Mouse (Mus musculus): Measurements from ENCODE around the gene Acd. TPM values are rescaled to one million over a fixed set of nuclear protein-coding genes. Genes with fewer than 3 reads are reported as not detected.

Acd gene
- polyA plus RNA-seq, 1 experiment from 2014 or later: 74.1 TPM

DNA sequence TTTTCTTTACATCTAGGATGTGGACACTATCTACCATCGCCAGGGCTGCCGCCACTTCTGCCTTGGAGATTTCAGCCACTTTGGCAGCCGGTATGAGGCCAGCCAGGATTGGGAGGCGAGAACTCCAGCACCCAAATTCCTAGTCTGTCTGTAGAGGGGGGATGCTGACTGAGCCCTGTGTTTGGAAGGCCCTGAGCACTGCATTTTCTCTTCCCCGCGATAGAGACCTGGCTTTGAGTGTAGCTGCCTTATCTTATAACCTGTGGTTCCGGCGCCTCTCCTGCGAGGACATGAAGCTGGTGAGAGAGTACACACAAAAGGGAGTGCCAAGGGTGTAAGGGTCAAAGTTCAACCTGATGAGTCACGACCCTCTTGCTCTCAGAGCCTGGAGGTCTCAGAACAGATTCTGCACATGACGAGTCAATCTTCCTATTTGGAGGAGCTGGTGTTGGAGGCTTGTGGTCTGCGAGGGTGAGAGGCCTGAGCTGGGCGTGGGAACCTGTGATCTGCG is 12.6 kb downstream of the Acd start:
- H3K4me3 ChIP-seq (ENCODE audit: low read depth, low read length): no peak overlapping the region
- H3K27me3 ChIP-seq (ENCODE audit: control insufficient read depth, insufficient read depth, low read length): no peaks in the 10 kb centered on the region
- no peaks in the 10 kb centered on the region for H3K4me1 ChIP-seq (replicated peaks; ENCODE audit: control insufficient read depth, insufficient read depth, low read length)
- no peak overlapping the region for H3K9ac ChIP-seq (ENCODE audit: low read depth, low read length)
- H3K27ac ChIP-seq (ENCODE audit: low read depth, low read length): no peak overlapping the region
- no peak for DNase-seq (ENCODE audit: low spot score)
- ATAC-seq (ENCODE audit: low FRiP score): no peak
- no peak overlapping the region for H3K4me2 ChIP-seq (replicated peaks; ENCODE audit: low read depth, low read length)
- no peaks in the 10 kb centered on the region for H3K36me3 ChIP-seq (ENCODE audit: control insufficient read depth, insufficient read depth, low read length)
- WGBS: 65% methylated on average over 14 of the region's 14 CpGs
- no peaks in the 10 kb centered on the region for H3K9me3 ChIP-seq (ENCODE audit: control insufficient read depth, low read length)

DNA sequence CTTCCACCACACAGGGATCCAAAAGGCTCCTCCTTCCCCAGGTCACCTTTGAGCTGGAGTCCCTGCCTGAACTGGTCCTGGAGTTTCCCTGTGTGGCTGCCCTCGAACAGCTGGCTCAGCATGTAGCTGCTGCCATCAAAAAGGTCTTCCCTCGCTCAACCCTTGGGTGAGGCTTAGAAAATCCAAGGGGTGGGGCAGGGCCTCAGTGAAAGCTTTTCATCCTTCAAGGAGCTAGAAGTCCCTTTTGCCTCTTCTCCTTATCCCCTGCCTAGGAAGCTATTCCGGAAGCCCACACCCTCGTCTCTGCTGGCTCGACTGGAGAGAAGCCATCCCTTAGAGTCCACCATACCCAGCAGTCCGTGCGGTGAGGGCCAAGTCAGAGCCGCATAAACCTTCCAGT is 13.4 kb downstream of the Acd start:
- no peak overlapping the region for H3K4me3 ChIP-seq (ENCODE audit: low read depth, low read length)
- no peaks in the 10 kb centered on the region for H3K4me1 ChIP-seq (replicated peaks; ENCODE audit: control insufficient read depth, insufficient read depth, low read length)
- H3K36me3 ChIP-seq (ENCODE audit: control insufficient read depth, insufficient read depth, low read length): no peaks in the 10 kb centered on the region
- WGBS: 69% methylated on average over 8 of the region's 8 CpGs
- no peak overlapping the region for H3K4me2 ChIP-seq (replicated peaks; ENCODE audit: low read depth, low read length)
- DNase-seq (ENCODE audit: low spot score) (no peak), ATAC-seq (ENCODE audit: low FRiP score) (no peak)
- no peaks in the 10 kb centered on the region for H3K27me3 ChIP-seq (ENCODE audit: control insufficient read depth, insufficient read depth, low read length)
- H3K9ac ChIP-seq (ENCODE audit: low read depth, low read length): no peak overlapping the region
- H3K9me3 ChIP-seq (ENCODE audit: control insufficient read depth, low read length): no peaks in the 10 kb centered on the region
- no peak overlapping the region for H3K27ac ChIP-seq (ENCODE audit: low read depth, low read length)

DNA sequence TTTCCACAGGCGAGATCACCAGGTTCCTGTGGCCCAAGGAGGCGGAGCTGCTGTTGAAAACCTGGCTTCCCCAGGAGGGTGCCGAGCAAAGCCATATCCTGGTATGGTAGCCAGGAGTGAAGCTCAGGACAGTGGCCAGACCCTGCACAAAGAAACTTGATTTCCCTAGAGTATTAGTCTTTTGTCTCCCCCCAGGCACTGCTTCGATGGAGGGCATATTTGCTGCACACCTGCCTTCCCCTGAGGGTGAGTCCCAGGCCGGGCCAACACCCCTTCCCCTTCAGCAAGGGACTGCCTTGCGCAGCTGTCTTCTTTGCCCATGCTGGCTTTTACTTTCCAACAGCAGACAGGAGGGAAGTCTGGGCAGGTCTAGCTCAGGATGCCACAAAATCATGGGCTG is 14.4 kb downstream of the Acd start:
- H3K27me3 ChIP-seq (ENCODE audit: control insufficient read depth, insufficient read depth, low read length): no peaks in the 10 kb centered on the region
- DNase-seq (ENCODE audit: low spot score): no peak
- whole genome bisulfite sequencing: 69% methylated on average over 6 of the region's 6 CpGs

DNA sequence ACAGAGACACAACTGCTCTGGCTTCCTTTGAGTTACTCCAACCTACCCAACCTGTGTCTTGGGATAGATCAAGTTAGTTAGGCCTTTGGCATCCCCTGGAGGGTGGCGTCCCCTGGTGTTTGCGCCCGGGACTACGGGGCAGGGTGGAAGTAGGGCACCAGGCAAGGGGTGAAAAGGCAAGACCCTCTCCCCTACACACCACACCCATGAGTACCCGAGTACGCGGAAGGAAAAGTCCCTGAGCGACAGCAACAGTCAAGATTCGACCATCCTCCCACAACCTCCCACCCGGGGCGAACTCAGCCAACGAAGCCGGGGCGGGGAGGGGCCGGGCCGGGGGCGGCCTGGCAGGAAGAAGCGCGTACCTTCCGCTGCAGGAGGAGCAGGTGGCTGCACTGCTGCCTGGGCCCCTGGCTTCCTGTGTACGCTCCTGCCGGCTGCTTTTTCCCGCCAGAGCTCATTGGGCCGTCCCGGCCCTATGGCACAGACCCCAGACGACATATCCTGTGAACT is 15.1 kb downstream of the Acd start, which contains the start of gene Carmil2:
Gene Carmil2 (plus strand): TSS at position 479 of the 513 bp plus-strand sequence.
- ATAC-seq (ENCODE audit: low FRiP score): peak; percentile 44; the same call in 1 of the 2 replicates
- 14% methylated on average over 26 of the region's 26 CpGs for WGBS

More for the DNA sequence above, 14.4 kb downstream of the Acd start:
- Histone ChIP-seq H3K9me3 (ENCODE audit: control insufficient read depth, low read length) (no peaks in the 10 kb centered on the region), H3K4me2 (replicated peaks; ENCODE audit: low read depth, low read length) (no peak overlapping the region), H3K27ac (ENCODE audit: low read depth, low read length) (no peak overlapping the region), H3K36me3 (ENCODE audit: control insufficient read depth, insufficient read depth, low read length) (no peaks in the 10 kb centered on the region), H3K4me1 (replicated peaks; ENCODE audit: control insufficient read depth, insufficient read depth, low read length) (no peaks in the 10 kb centered on the region), H3K9ac (ENCODE audit: low read depth, low read length) (no peak overlapping the region), H3K4me3 (ENCODE audit: low read depth, low read length) (no peak overlapping the region)
- ATAC-seq (ENCODE audit: low FRiP score): no peak

DNA sequence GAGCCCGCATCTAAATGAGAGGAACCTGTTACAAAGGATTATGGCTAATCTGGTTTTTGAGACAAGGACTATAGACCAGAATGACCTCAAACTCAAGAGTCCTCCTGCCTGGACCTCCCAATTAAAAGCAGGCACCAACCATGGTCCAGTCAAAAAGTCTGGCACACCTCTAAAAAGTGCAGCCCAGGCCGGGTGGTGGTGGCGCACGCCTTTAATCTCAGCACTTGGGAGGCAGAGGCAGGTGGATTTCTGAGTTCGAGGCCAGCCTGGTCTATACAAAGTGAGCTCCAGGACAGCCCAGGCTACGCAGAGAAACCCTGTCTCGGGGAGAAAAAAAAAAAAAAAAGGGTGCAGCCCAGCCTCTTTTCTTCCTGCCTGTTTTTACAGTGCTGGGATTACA is 15.6 kb downstream of the Acd start:
- no peak overlapping the region for H3K4me2 ChIP-seq (replicated peaks; ENCODE audit: low read depth, low read length)
- no peak for DNase-seq (ENCODE audit: low spot score)
- no peaks in the 10 kb centered on the region; the same call in 1 of the 2 replicates for H3K36me3 ChIP-seq (ENCODE audit: control insufficient read depth, insufficient read depth, low read length)
- 78% methylated on average over 7 of the region's 7 CpGs for WGBS
- H3K27ac ChIP-seq (ENCODE audit: low read depth, low read length): no peak overlapping the region
- H3K9ac ChIP-seq (ENCODE audit: low read depth, low read length): no peak overlapping the region
- no peak for ATAC-seq (ENCODE audit: low FRiP score)
- no peaks in the 10 kb centered on the region for H3K9me3 ChIP-seq (ENCODE audit: control insufficient read depth, low read length)
- no peaks in the 10 kb centered on the region for H3K27me3 ChIP-seq (ENCODE audit: control insufficient read depth, insufficient read depth, low read length)
- H3K4me3 ChIP-seq (ENCODE audit: low read depth, low read length): no peak overlapping the region
- H3K4me1 ChIP-seq (replicated peaks; ENCODE audit: control insufficient read depth, insufficient read depth, low read length): no peaks in the 10 kb centered on the region

More for the DNA sequence above, 15.1 kb downstream of the Acd start, which contains the start of gene Carmil2:
- Histone ChIP-seq H3K4me1 (replicated peaks; ENCODE audit: control insufficient read depth, insufficient read depth, low read length) (no peaks in the 10 kb centered on the region), H3K36me3 (ENCODE audit: control insufficient read depth, insufficient read depth, low read length) (no peaks in the 10 kb centered on the region), H3K27ac (ENCODE audit: low read depth, low read length) (no peak within 1 kb of the TSS), H3K4me3 (ENCODE audit: low read depth, low read length) (no peak within 1 kb of the TSS), H3K9me3 (ENCODE audit: control insufficient read depth, low read length) (no peaks in the 10 kb centered on the region), H3K9ac (ENCODE audit: low read depth, low read length) (no peak within 1 kb of the TSS), H3K4me2 (replicated peaks; ENCODE audit: low read depth, low read length) (no peak within 1 kb of the TSS), H3K27me3 (ENCODE audit: control insufficient read depth, insufficient read depth, low read length) (no peaks in the 10 kb centered on the region)
- peak; percentile 55 for DNase-seq (ENCODE audit: low spot score)

DNA sequence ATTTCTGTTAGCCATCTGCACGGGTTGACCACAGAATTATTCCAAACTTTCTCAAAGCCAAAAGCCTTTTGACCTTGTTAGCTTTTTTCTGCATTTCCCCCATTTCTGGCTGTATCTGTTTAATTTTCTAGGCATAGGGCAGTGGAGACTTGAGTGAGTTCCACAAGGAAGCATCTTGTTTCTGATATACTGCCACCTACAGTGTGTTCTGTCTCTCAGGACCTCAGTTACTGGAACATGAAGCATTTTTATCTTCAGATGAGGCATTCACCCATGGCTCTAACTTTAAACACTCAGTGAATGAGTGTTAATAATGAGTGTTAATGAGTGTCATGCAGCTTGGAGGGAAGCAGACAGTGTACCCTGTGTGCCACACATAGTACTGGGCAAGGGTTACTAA is 23.0 kb downstream of the Acd start:
- Histone ChIP-seq H3K9ac (ENCODE audit: low read depth, low read length) (no peak overlapping the region), H3K27me3 (ENCODE audit: control insufficient read depth, insufficient read depth, low read length) (no peaks in the 10 kb centered on the region), H3K27ac (ENCODE audit: low read depth, low read length) (no peak overlapping the region), H3K9me3 (ENCODE audit: control insufficient read depth, low read length) (no peaks in the 10 kb centered on the region), H3K4me1 (replicated peaks; ENCODE audit: control insufficient read depth, insufficient read depth, low read length) (no peaks in the 10 kb centered on the region), H3K36me3 (ENCODE audit: control insufficient read depth, insufficient read depth, low read length) (peaks cover 10% of the 10 kb centered on the region; the same call in 1 of the 2 replicates), H3K4me3 (ENCODE audit: low read depth, low read length) (no peak overlapping the region), H3K4me2 (replicated peaks; ENCODE audit: low read depth, low read length) (no peak overlapping the region)
- 89% methylated on average over 1 of the region's 1 CpGs for WGBS
- DNase-seq (ENCODE audit: low spot score) (no peak), ATAC-seq (ENCODE audit: low FRiP score) (no peak)

DNA sequence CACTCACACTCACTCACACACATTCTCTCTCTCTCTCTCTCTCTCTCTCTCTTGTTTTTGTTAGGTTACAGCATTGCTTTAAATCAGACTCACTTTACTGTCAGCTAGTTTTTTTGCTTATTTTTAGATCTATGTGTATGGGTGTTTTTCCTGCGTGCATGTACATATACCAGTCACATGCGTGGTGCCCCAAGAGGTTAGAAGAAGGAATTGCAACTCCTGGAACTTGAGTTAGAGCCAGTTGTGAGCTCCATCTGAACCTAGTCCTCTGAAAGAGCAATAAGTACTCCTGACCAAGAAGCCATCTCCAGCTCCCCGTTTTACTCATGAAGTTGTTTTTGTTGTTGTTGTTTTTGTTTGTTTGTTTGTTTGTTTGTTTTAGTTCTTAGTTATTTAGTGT is 39.7 kb downstream of the Acd start:
- Histone ChIP-seq H3K4me2 (replicated peaks; ENCODE audit: low read depth, low read length) (no peak overlapping the region), H3K9ac (ENCODE audit: low read depth, low read length) (no peak overlapping the region), H3K27ac (ENCODE audit: low read depth, low read length) (no peak overlapping the region), H3K4me3 (ENCODE audit: low read depth, low read length) (no peak overlapping the region), H3K9me3 (ENCODE audit: control insufficient read depth, low read length) (no peaks in the 10 kb centered on the region), H3K36me3 (ENCODE audit: control insufficient read depth, insufficient read depth, low read length) (no peaks in the 10 kb centered on the region), H3K4me1 (replicated peaks; ENCODE audit: control insufficient read depth, insufficient read depth, low read length) (no peaks in the 10 kb centered on the region), H3K27me3 (ENCODE audit: control insufficient read depth, insufficient read depth, low read length) (no peaks in the 10 kb centered on the region)
- 86% methylated on average over 3 of the region's 3 CpGs for WGBS
- no peak for ATAC-seq (ENCODE audit: low FRiP score)
- peak; percentile 16 for DNase-seq (ENCODE audit: low spot score)

DNA sequence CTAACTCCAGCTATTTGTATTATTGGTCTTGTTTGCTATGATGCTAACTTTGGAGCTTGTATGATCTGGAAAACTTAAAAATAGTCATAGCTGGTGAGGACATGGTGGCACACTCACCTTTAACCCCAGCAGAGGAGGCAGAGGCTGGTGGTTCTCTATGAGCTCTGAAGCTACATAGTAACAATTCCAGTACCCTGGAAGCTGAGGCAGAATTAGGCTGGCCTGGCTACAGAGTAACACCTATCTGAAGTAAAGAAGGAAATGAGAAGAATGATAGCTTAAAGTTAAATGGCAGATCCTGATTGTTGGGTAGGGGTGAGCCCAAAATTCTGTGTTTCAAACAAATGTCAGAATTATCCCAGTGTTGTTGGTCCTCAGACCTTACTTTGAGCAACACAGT is 43.3 kb downstream of the Acd start:
- Histone ChIP-seq H3K36me3 (ENCODE audit: control insufficient read depth, insufficient read depth, low read length) (no peaks in the 10 kb centered on the region), H3K27me3 (ENCODE audit: control insufficient read depth, insufficient read depth, low read length) (no peaks in the 10 kb centered on the region), H3K4me1 (replicated peaks; ENCODE audit: control insufficient read depth, insufficient read depth, low read length) (no peaks in the 10 kb centered on the region), H3K27ac (ENCODE audit: low read depth, low read length) (no peak overlapping the region), H3K9ac (ENCODE audit: low read depth, low read length) (no peak overlapping the region), H3K4me3 (ENCODE audit: low read depth, low read length) (no peak overlapping the region), H3K4me2 (replicated peaks; ENCODE audit: low read depth, low read length) (no peak overlapping the region), H3K9me3 (ENCODE audit: control insufficient read depth, low read length) (no peaks in the 10 kb centered on the region)
- ATAC-seq (ENCODE audit: low FRiP score) (no peak), DNase-seq (ENCODE audit: low spot score) (no peak)

DNA sequence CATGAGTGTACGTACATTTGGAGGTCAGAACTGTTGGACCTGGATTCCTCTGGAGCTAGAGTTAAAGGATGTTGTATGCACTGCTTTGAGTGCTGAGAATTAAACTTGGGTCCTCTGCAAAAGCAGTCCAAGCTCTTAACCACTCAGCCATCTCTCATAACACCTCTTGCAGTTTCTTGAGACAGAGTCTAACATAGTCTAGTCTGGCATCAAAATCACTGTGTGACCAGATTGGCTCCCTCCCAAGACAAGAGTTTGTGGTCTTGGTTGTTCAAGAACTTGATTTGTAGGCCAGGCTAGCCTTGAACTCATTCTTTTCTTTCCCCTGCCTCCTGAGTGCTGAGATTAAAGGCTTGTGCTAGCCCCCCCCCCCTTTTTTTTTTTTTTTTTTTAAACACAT is 52.0 kb downstream of the Acd start:
- DNase-seq (ENCODE audit: low spot score): no peak
- no peak for ATAC-seq (ENCODE audit: low FRiP score)
- Histone ChIP-seq H3K4me2 (replicated peaks; ENCODE audit: low read depth, low read length) (no peak overlapping the region), H3K4me3 (ENCODE audit: low read depth, low read length) (no peak overlapping the region), H3K36me3 (ENCODE audit: control insufficient read depth, insufficient read depth, low read length) (0 out of 2 replicates have a peak, but pooled peaks cover 4% of the 10 kb centered on the region), H3K9ac (ENCODE audit: low read depth, low read length) (no peak overlapping the region), H3K27ac (ENCODE audit: low read depth, low read length) (no peak overlapping the region), H3K9me3 (ENCODE audit: control insufficient read depth, low read length) (no peaks in the 10 kb centered on the region), H3K27me3 (ENCODE audit: control insufficient read depth, insufficient read depth, low read length) (no peaks in the 10 kb centered on the region), H3K4me1 (replicated peaks; ENCODE audit: control insufficient read depth, insufficient read depth, low read length) (no peaks in the 10 kb centered on the region)
- 91% methylated on average over 1 of the region's 1 CpGs for WGBS
